Mouse (Mus musculus): Measurements from ENCODE around the gene Tmem151a.

GRCm38 (mm10) chr19:5051515-5051914 lies 33.8 kb downstream of the Tmem151a start:
- TF ChIP-seq HCFC1 (IDR thresholded peaks at IDR 0.05; ENCODE audit: low read depth, low read length) (no peak), CHD2 (IDR thresholded peaks at IDR 0.05; ENCODE audit: low read length) (no peak), TBP (conservative IDR thresholded peaks at IDR 0.05; ENCODE audit: low read depth, low read length) (no peak), TCF12 (IDR thresholded peaks at IDR 0.05; ENCODE audit: low read depth, low read length) (no peak), CTCF (conservative IDR thresholded peaks at IDR 0.05 in 1 of 2, IDR thresholded peaks at IDR 0.05 in 1 of 2; ENCODE audit: low read depth in 2 of 2, low read length in 2 of 2) (no peak), MAZ (IDR thresholded peaks at IDR 0.05; ENCODE audit: low read depth, low read length) (no peak), EP300 (IDR thresholded peaks at IDR 0.05; ENCODE audit: low read length) (no peak), POLR2A (IDR thresholded peaks at IDR 0.05; ENCODE audit: low read depth, low read length) (no peak), CHD1 (IDR thresholded peaks at IDR 0.05; ENCODE audit: low read depth, low read length) (no peak), BHLHE40 (IDR thresholded peaks at IDR 0.05; ENCODE audit: low read depth, low read length) (no peak)
